Mouse (Mus musculus) lung, postnatal 0 days (tissue): ENCODE data around the gene Gm44973.

Source experiments
- CTCF ChIP-seq: IDR thresholded peaks from 2 replicates; pipeline ENCODE4 v1.5.1; 2016; ENCODE audit warnings: antibody characterized with exemption, mild to moderate bottlenecking
- EP300 ChIP-seq: IDR thresholded peaks from 2 replicates; pipeline ENCODE4 v1.6.1; 2016; ENCODE audit warnings: antibody characterized with exemption, mild to moderate bottlenecking, control low read depth

- TF ChIP-seq CTCF (no peak), EP300 (no peak)
Observed at GRCm38 (mm10) chr7:5029946-5030345, 14.7 kb downstream of the Gm44973 start.
